Mouse (Mus musculus) midbrain, embryonic 10.5 days (tissue): ENCODE measurements around the gene Ccdc87. TPM values are rescaled to one million over a fixed set of nuclear protein-coding genes. Genes with fewer than 3 reads are reported as not detected.

Source experiments
- DNase-seq: peaks from one replicate; pipeline ENCODE4 v3.0.0-alpha.2; 2017; ENCODE audit warnings: low spot score
- H3K27ac ChIP-seq: fragments of 300-500 bp; sonication (generic); replicated peaks from 2 replicates; pipeline ENCODE4 v1.5.1; 2016; ENCODE audit warnings: mild to moderate bottlenecking
- H3K27me3 ChIP-seq: fragments of 300-500 bp; sonication (generic); 2 replicates; pipeline ENCODE4 v1.6.1; 2016; ENCODE audit warnings: low read depth, mild to moderate bottlenecking; ENCODE audit not compliant: poor library complexity, severe bottlenecking
- H3K36me3 ChIP-seq: fragments of 300-500 bp; sonication (generic); 2 replicates; pipeline ENCODE4 v1.6.1; 2016; ENCODE audit warnings: mild to moderate bottlenecking, moderate library complexity
- H3K4me1 ChIP-seq: fragments of 300-500 bp; sonication (generic); 2 replicates; pipeline ENCODE4 v1.6.1; 2016
- H3K4me3 ChIP-seq: fragments of 300-500 bp; sonication (generic); 2 replicates; pipeline ENCODE4 v1.5.1; 2016; ENCODE audit warnings: mild to moderate bottlenecking, moderate library complexity
- H3K9me3 ChIP-seq: fragments of 300-500 bp; sonication (generic); replicated peaks from 2 replicates; pipeline ENCODE4 v1.6.1; 2016; ENCODE audit warnings: mild to moderate bottlenecking
- WGBS: fragments of 180-500 bp; shearing (Covaris S2); methylation state at CpG from one replicate; pipeline ENCODE4 v1.1.7; 2016; 5-methylcytosine and 5-hydroxymethylcytosine counted together
- polyA plus RNA-seq: library from polyadenylated mRNA; unstranded; fragments of >200 nt; fragmentation: Nextera tagmentation; extraction: Ambion mirVana; gene quantifications from 2 replicates; pipeline ENCODE4 v1.2.1, GENCODE M21; 2016

The Ccdc87 gene
- polyA plus RNA-seq, 1 experiment from 2014 or later, result 0.14 TPM

GRCm38 (mm10) chr19:4877785-4878184 lies 38.6 kb downstream of the Ccdc87 start, which contains the start of gene Actn3:
Actn3 (minus strand) TSS chr19:4877909.
- DNase-seq, result peak; percentile 28
- 3% methylated on average over 17 of the region's 17 CpGs for WGBS
- Histone ChIP-seq H3K27ac (peak within 1 kb of the TSS; percentile 86), H3K4me1 (peaks cover 41% of the 10 kb centered on the region), H3K9me3 (no peaks in the 10 kb centered on the region), H3K4me3 (peak within 1 kb of the TSS; percentile 94), H3K36me3 (no peaks in the 10 kb centered on the region), H3K27me3 (peaks cover 12% of the 10 kb centered on the region)

GRCm38 (mm10) chr19:4878405-4879323 lies 39.5 kb downstream of the Ccdc87 start, which contains the start of gene Zdhhc24:
Zdhhc24 (plus strand) TSS chr19:4878668.
- Histone ChIP-seq H3K36me3 (no peaks in the 10 kb centered on the region; the same call in 1 of the 2 replicates), H3K4me1 (peaks cover 41% of the 10 kb centered on the region), H3K27ac (peak within 1 kb of the TSS; percentile 86), H3K27me3 (peaks cover 12% of the 10 kb centered on the region), H3K4me3 (peak within 1 kb of the TSS; percentile 94), H3K9me3 (no peaks in the 10 kb centered on the region)
- DNase-seq, result peak; percentile 97
- 2% methylated on average over 52 of the region's 52 CpGs for WGBS

GRCm38 (mm10) chr19:4879324-4879703 lies 40.1 kb downstream of the Ccdc87 start:
- Histone ChIP-seq H3K27me3 (peaks cover 12% of the 10 kb centered on the region), H3K9me3 (no peaks in the 10 kb centered on the region), H3K4me3 (peak overlapping the region; percentile 94), H3K4me1 (peaks cover 41% of the 10 kb centered on the region), H3K36me3 (no peaks in the 10 kb centered on the region; the same call in 1 of the 2 replicates), H3K27ac (no peak overlapping the region)
- 77% methylated on average over 10 of the region's 10 CpGs for WGBS
- DNase-seq, result no peak

GRCm38 (mm10) chr19:4883961-4884360 lies 44.8 kb downstream of the Ccdc87 start:
- Histone ChIP-seq H3K36me3 (peaks cover 2% of the 10 kb centered on the region), H3K9me3 (no peaks in the 10 kb centered on the region), H3K4me1 (peaks cover 16% of the 10 kb centered on the region), H3K27ac (no peak overlapping the region), H3K27me3 (no peaks in the 10 kb centered on the region), H3K4me3 (no peak overlapping the region)
- DNase-seq, result no peak
- 84% methylated on average over 4 of the region's 4 CpGs for WGBS

DNA sequence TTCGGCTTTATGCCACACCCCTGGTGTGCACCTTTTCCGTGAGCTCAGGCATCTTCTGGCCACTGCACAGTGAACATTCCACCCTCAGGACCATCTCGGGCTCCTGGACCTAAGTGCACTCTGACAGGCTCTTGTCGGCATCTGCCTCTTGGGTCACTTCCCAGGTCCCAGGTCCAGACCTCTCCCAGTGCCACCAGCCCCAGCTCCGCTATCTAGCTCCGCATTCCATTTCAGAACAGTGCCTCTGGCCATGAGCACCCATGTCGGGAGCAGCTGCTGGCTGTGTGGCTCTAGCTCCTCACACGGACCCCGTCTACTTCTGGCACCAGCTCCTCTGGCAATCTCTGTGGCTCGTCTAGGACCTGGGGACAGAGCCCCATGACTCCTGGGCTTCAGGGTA lies 50.6 kb downstream of the Ccdc87 start:
- H3K27me3 ChIP-seq, result no peaks in the 10 kb centered on the region
- no peak overlapping the region for H3K27ac ChIP-seq
- no peak for DNase-seq
- H3K36me3 ChIP-seq, result peaks cover 51% of the 10 kb centered on the region
- no peaks in the 10 kb centered on the region for H3K9me3 ChIP-seq
- H3K4me3 ChIP-seq, result no peak overlapping the region
- 90% methylated on average over 10 of the region's 10 CpGs for WGBS
- H3K4me1 ChIP-seq, result no peaks in the 10 kb centered on the region

DNA sequence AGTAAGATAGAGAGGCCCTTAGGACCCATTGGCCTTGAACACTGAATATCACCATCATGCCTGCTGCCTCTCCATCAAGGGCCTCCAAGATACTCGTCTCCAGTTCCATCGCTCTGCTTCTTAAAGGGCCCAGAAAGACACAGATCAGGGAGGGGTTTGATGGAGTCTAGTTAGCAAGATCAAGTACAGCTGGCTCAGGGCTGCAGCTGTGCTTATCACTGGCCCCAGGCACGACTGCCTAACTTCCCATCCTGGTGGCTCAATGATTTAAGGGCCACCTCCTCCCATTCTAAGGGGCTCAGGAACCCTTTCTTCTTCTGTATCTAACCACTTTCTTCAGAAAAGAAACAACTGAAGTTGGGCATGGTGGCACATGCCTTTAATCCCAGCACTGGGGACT lies 52.6 kb downstream of the Ccdc87 start:
- no peak for DNase-seq
- Histone ChIP-seq H3K36me3 (peaks cover 59% of the 10 kb centered on the region), H3K4me3 (no peak overlapping the region), H3K27ac (no peak overlapping the region), H3K27me3 (no peaks in the 10 kb centered on the region), H3K9me3 (no peaks in the 10 kb centered on the region), H3K4me1 (no peaks in the 10 kb centered on the region)
- 76% methylated on average over 3 of the region's 3 CpGs for WGBS

Other genes with a start within 250 kb of the Ccdc87 start
- 5.6 and 6.5 TPM in 2 replicates for gene Lrfn4, start 223.7 kb upstream of the Ccdc87 start, polyA plus RNA-seq
- gene Rce1, start 213.7 kb upstream of the Ccdc87 start, polyA plus RNA-seq, result 80.7 and 87.0 TPM in 2 replicates
- gene Gm960, start 140.7 kb upstream of the Ccdc87 start, polyA plus RNA-seq, result 2.6 and 2.7 TPM in 2 replicates
- 8.3 and 14.9 TPM in 2 replicates for gene Sptbn2, start 128.2 kb upstream of the Ccdc87 start, polyA plus RNA-seq
- gene Rbm4b, start 82.9 kb upstream of the Ccdc87 start, polyA plus RNA-seq, result 110 and 134 TPM in 2 replicates
- gene Rbm4, start 45.5 kb upstream of the Ccdc87 start, polyA plus RNA-seq, result 93.6 and 108 TPM in 2 replicates
- 35.3 and 37.6 TPM in 2 replicates for gene Gm21992, start 27.8 kb upstream of the Ccdc87 start, polyA plus RNA-seq
- 136 TPM in 2 replicates for gene Rbm14, start 27.7 kb upstream of the Ccdc87 start, polyA plus RNA-seq
- 41.6 and 43.1 TPM in 2 replicates for gene Ccs, start within 50 bp of the Ccdc87 start, polyA plus RNA-seq
- 29.8 and 38.4 TPM in 2 replicates for gene Ctsf, start 15.8 kb downstream of the Ccdc87 start, polyA plus RNA-seq
- 0.99 and 1.9 TPM in 2 replicates for gene Actn3, start 38.5 kb downstream of the Ccdc87 start, polyA plus RNA-seq
- gene Zdhhc24, start 39.3 kb downstream of the Ccdc87 start, polyA plus RNA-seq, result 14.6 and 17.7 TPM in 2 replicates
- 7.0 and 10.3 TPM in 2 replicates for gene Bbs1, start 67.3 kb downstream of the Ccdc87 start, polyA plus RNA-seq
- 197 and 214 TPM in 2 replicates for gene Dpp3, start 88.9 kb downstream of the Ccdc87 start, polyA plus RNA-seq
- 1.5 and 1.9 TPM in 2 replicates for gene Peli3, start 103.8 kb downstream of the Ccdc87 start, polyA plus RNA-seq
- 156 and 163 TPM in 2 replicates for gene Mrpl11, start 122.8 kb downstream of the Ccdc87 start, polyA plus RNA-seq
- gene Npas4, start 150.9 kb downstream of the Ccdc87 start, polyA plus RNA-seq, result not detected in 2 replicates
- gene Slc29a2, start 184.5 kb downstream of the Ccdc87 start, polyA plus RNA-seq, result 7.4 and 8.6 TPM in 2 replicates
- gene B4gat1, start 199.5 kb downstream of the Ccdc87 start, polyA plus RNA-seq, result 39.4 and 42.1 TPM in 2 replicates
- 2.2 and 4.4 TPM in 2 replicates for gene AC124502.3, start 199.5 kb downstream of the Ccdc87 start, polyA plus RNA-seq
- gene Brms1, start 202.0 kb downstream of the Ccdc87 start, polyA plus RNA-seq, result 83.2 and 85.6 TPM in 2 replicates
- 2.5 and 2.8 TPM in 2 replicates for gene Rin1, start 211.1 kb downstream of the Ccdc87 start, polyA plus RNA-seq
- gene Cd248, start 228.7 kb downstream of the Ccdc87 start, polyA plus RNA-seq, result 25.3 and 34.1 TPM in 2 replicates
- 0.97 and 1.0 TPM in 2 replicates for gene Tmem151a, start 246.2 kb downstream of the Ccdc87 start, polyA plus RNA-seq
- 85.1 and 90.7 TPM in 2 replicates for gene Yif1a, start 249.2 kb downstream of the Ccdc87 start, polyA plus RNA-seq